Comparison of ENCODE assay signal across 20 mouse cellular contexts in the genomic region with DNA sequence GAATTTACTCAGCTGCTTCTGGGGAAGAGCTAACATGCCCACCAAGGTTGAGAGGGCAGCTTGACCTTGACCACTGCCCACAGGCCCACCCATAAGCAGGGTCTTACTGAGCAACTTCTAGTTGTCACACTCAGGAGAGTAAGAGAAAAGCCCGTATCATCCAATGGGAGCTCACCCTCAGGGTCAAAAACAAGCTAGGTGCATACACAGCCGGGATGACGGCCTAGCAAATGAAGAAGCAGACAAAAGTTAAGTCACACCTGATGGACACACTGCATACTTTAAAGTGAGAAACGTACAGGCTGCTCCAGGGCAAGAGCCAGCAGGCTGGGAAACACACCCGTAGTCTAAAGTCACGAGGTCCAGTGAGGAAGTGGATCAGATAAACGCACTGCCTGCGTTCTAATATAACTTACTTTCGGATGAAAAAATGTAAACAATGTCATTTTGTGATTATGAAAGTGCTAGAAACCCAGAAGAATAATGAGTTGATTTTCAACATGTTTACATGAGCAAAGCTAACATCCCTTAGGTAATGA. TPM values are rescaled to one million over a fixed set of nuclear protein-coding genes. Genes with fewer than 3 reads are reported as not detected.
DNase-seq lines count a peak whose midpoint lies in the region; ATAC-seq and TF ChIP-seq lines count a peak whose summit lies in the region.
"Had no signal": no experiment of that assay in that cellular context is flagged by ENCODE, and none has a peak within 500 bp of the region (broad histone marks: within the 10 kb centered on the region; RNA-seq: fewer than 3 reads in every experiment).

No protein-coding gene starts in this region.

- DNase-seq in embryonic facial prominence, embryonic 10.5 days (ENCODE audit: low spot score) = no peak
- DNase-seq in MEL (ENCODE audit: low read depth, low spot score) = no peak
- DNase-seq in lung, postnatal 36 days = peak; percentile 38
- no peak for DNase-seq in frontal cortex, postnatal 36 days (ENCODE audit: low spot score in 2 of 2)
- no peak for DNase-seq in thymus, adult 2 months
- DNase-seq: cerebellum, adult 11 months; cerebellum, postnatal 25 days; gastrocnemius, postnatal 10 days; kidney, adult 11 months; kidney, postnatal 14 days; thymus, postnatal 4 days had no signal

- no peak for TF ChIP-seq RAD21 in MEL (IDR thresholded peaks at IDR 0.05; ENCODE audit: low read depth, low read length)

- no peaks in the 10 kb centered on the region for H3K79me2 ChIP-seq in MEL (ENCODE audit: control insufficient read depth, insufficient read depth, low read length, poor library complexity)

- H3K27me3 ChIP-seq in embryonic facial prominence, embryonic 13.5 days = no peaks in the 10 kb centered on the region
- H3K27me3 ChIP-seq in embryonic facial prominence, embryonic 10.5 days (replicated peaks; ENCODE audit: low read depth, poor library complexity, severe bottlenecking) = no peaks in the 10 kb centered on the region
- no peaks in the 10 kb centered on the region for H3K27me3 ChIP-seq in kidney, embryonic 14.5 days (ENCODE audit: control insufficient read depth, insufficient read depth, low read length)
- no peaks in the 10 kb centered on the region for H3K27me3 ChIP-seq in kidney, embryonic 16.5 days (ENCODE audit: insufficient read depth, low read length)
- no peaks in the 10 kb centered on the region for H3K27me3 ChIP-seq in MEL (ENCODE audit: control insufficient read depth in 1 of 2, insufficient read depth in 2 of 2, low read length in 2 of 2)
- H3K27me3 ChIP-seq in thymus, adult 2 months (ENCODE audit: control insufficient read depth, insufficient read depth, low read length) = no peaks in the 10 kb centered on the region
- H3K27me3 ChIP-seq: heart, embryonic 12.5 days; hindbrain, embryonic 12.5 days; neural tube, embryonic 12.5 days had no signal

- no peak for TF ChIP-seq POLR2A in MEL (IDR thresholded peaks at IDR 0.05; ENCODE audit: control insufficient read depth in 1 of 2, insufficient read depth in 1 of 2, low read depth in 1 of 2, low read length in 2 of 2, poor library complexity in 1 of 2)
- no peak for TF ChIP-seq POLR2A in thymus, adult 2 months (IDR thresholded peaks at IDR 0.05; ENCODE audit: control insufficient read depth, extremely low read depth, insufficient read depth, low read length, poor library complexity)

- H3K4me3 ChIP-seq in embryonic facial prominence, embryonic 13.5 days = no peak overlapping the region
- H3K4me3 ChIP-seq in embryonic facial prominence, embryonic 10.5 days = no peak overlapping the region
- H3K4me3 ChIP-seq in kidney, embryonic 14.5 days (ENCODE audit: low read length) = no peak overlapping the region
- H3K4me3 ChIP-seq in kidney, embryonic 16.5 days (ENCODE audit: low read length) = no peak overlapping the region
- H3K4me3 ChIP-seq in MEL (ENCODE audit: control insufficient read depth in 1 of 2, insufficient read depth in 1 of 2, low read depth in 2 of 2, low read length in 2 of 2) = no peak overlapping the region
- no peak overlapping the region for H3K4me3 ChIP-seq in thymus, adult 2 months (ENCODE audit: control insufficient read depth, insufficient read depth, low read length)
- H3K4me3 ChIP-seq: heart, embryonic 12.5 days; hindbrain, embryonic 12.5 days; neural tube, embryonic 12.5 days had no signal

- no peak for ATAC-seq in embryonic facial prominence, embryonic 13.5 days (ENCODE audit: insufficient number of reproducible peaks, insufficient read depth, low FRiP score, low TSS enrichment, low read depth)
- no peak for ATAC-seq in kidney, embryonic 14.5 days (ENCODE audit: low FRiP score, low TSS enrichment)
- ATAC-seq in kidney, embryonic 16.5 days (ENCODE audit: low FRiP score, low TSS enrichment) = no peak
- ATAC-seq: CD4-positive, CD25-positive, alpha-beta regulatory T cell, adult 4 months had no signal

- H3K9ac ChIP-seq in embryonic facial prominence, embryonic 13.5 days = no peak overlapping the region
- no peak overlapping the region for H3K9ac ChIP-seq in kidney, embryonic 14.5 days (ENCODE audit: low read depth, low read length)
- no peak overlapping the region for H3K9ac ChIP-seq in kidney, embryonic 16.5 days (replicated peaks; ENCODE audit: low read length)
- no peak overlapping the region for H3K9ac ChIP-seq in MEL (ENCODE audit: control insufficient read depth, low read depth, low read length, poor library complexity, severe bottlenecking)
- H3K9ac ChIP-seq: heart, embryonic 12.5 days; hindbrain, embryonic 12.5 days; liver, embryonic 14.5 days; neural tube, embryonic 12.5 days had no signal

- no peak overlapping the region for H3K27ac ChIP-seq in embryonic facial prominence, embryonic 13.5 days
- H3K27ac ChIP-seq in embryonic facial prominence, embryonic 10.5 days (replicated peaks) = no peak overlapping the region
- no peak overlapping the region for H3K27ac ChIP-seq in kidney, embryonic 14.5 days (ENCODE audit: low read depth, low read length)
- no peak overlapping the region for H3K27ac ChIP-seq in kidney, embryonic 16.5 days (ENCODE audit: low read length)
- no peak overlapping the region for H3K27ac ChIP-seq in MEL (ENCODE audit: control insufficient read depth, low read depth, low read length)
- no peak overlapping the region; the same call in 1 of the 2 replicates for H3K27ac ChIP-seq in thymus, adult 2 months (ENCODE audit: control insufficient read depth, insufficient read depth, low read length)
- H3K27ac ChIP-seq: hindbrain, embryonic 12.5 days; liver, embryonic 14.5 days; neural tube, embryonic 12.5 days had no signal

- H3K9me3 ChIP-seq in embryonic facial prominence, embryonic 13.5 days = no peaks in the 10 kb centered on the region
- H3K9me3 ChIP-seq in embryonic facial prominence, embryonic 10.5 days = no peaks in the 10 kb centered on the region
- no peaks in the 10 kb centered on the region for H3K9me3 ChIP-seq in kidney, embryonic 14.5 days (ENCODE audit: control insufficient read depth, low read length)
- no peaks in the 10 kb centered on the region for H3K9me3 ChIP-seq in kidney, embryonic 16.5 days (ENCODE audit: low read length)
- no peaks in the 10 kb centered on the region for H3K9me3 ChIP-seq in MEL (replicated peaks; ENCODE audit: insufficient read depth, low read length)
- H3K9me3 ChIP-seq: heart, embryonic 12.5 days; hindbrain, embryonic 12.5 days; neural tube, embryonic 12.5 days had no signal

- 0 out of 2 replicates have a peak overlapping the region, but pooled peaks have one; percentile 1 for H3K4me2 ChIP-seq in embryonic facial prominence, embryonic 13.5 days
- peak overlapping the region; percentile 3; the same call in 1 of the 2 replicates for H3K4me2 ChIP-seq in kidney, embryonic 14.5 days (replicated peaks; ENCODE audit: low read depth, low read length)
- no peak overlapping the region for H3K4me2 ChIP-seq in kidney, embryonic 16.5 days (replicated peaks; ENCODE audit: low read depth, low read length)
- H3K4me2 ChIP-seq: heart, embryonic 12.5 days; hindbrain, embryonic 12.5 days; neural tube, embryonic 12.5 days had no signal

- peaks cover 67% of the 10 kb centered on the region for H3K4me1 ChIP-seq in embryonic facial prominence, embryonic 13.5 days
- peaks cover 58% of the 10 kb centered on the region for H3K4me1 ChIP-seq in embryonic facial prominence, embryonic 10.5 days
- H3K4me1 ChIP-seq in kidney, embryonic 14.5 days (ENCODE audit: control insufficient read depth, insufficient read depth, low read length) = peaks cover 35% of the 10 kb centered on the region
- H3K4me1 ChIP-seq in kidney, embryonic 16.5 days (ENCODE audit: insufficient read depth, low read length) = peaks cover 34% of the 10 kb centered on the region
- no peaks in the 10 kb centered on the region for H3K4me1 ChIP-seq in MEL (ENCODE audit: control insufficient read depth in 1 of 2, insufficient read depth in 2 of 2, low read length in 2 of 2)
- H3K4me1 ChIP-seq in thymus, adult 2 months (replicated peaks; ENCODE audit: control insufficient read depth, insufficient read depth, low read length) = no peaks in the 10 kb centered on the region

- no peaks in the 10 kb centered on the region for H3K36me3 ChIP-seq in embryonic facial prominence, embryonic 13.5 days
- peaks cover 4% of the 10 kb centered on the region; the same call in 1 of the 2 replicates for H3K36me3 ChIP-seq in embryonic facial prominence, embryonic 10.5 days (replicated peaks)
- peaks cover 3% of the 10 kb centered on the region; the same call in 1 of the 2 replicates for H3K36me3 ChIP-seq in kidney, embryonic 14.5 days (ENCODE audit: control insufficient read depth, insufficient read depth, low read length)
- H3K36me3 ChIP-seq in kidney, embryonic 16.5 days (ENCODE audit: insufficient read depth, low read length) = no peaks in the 10 kb centered on the region
- H3K36me3 ChIP-seq in MEL (ENCODE audit: control insufficient read depth in 1 of 2, insufficient read depth in 2 of 2, low read length in 2 of 2) = no peaks in the 10 kb centered on the region
- H3K36me3 ChIP-seq in thymus, adult 2 months (ENCODE audit: control insufficient read depth, insufficient read depth, low read length) = no peaks in the 10 kb centered on the region
- H3K36me3 ChIP-seq: G1E; heart, embryonic 12.5 days; hindbrain, embryonic 12.5 days; neural tube, embryonic 12.5 days had no signal

- TF ChIP-seq CTCF in MEL (IDR thresholded peaks at IDR 0.05 in 2 of 3, conservative IDR thresholded peaks at IDR 0.05 in 1 of 3; ENCODE audit: control insufficient read depth in 1 of 3, insufficient read depth in 1 of 3, low read depth in 2 of 3, low read length in 3 of 3, poor library complexity in 1 of 3, severe bottlenecking in 1 of 3) = no peak
- TF ChIP-seq CTCF in thymus, adult 2 months (IDR thresholded peaks at IDR 0.05; ENCODE audit: borderline replicate concordance, control insufficient read depth, extremely low read depth, insufficient read depth, low read length, poor library complexity) = no peak

- TF ChIP-seq EP300 in MEL (IDR thresholded peaks at IDR 0.05; ENCODE audit: low read depth in 1 of 2, low read length in 2 of 2) = no peak

- 55% methylated on average over 9 of the region's 9 CpGs for WGBS in embryonic facial prominence, embryonic 13.5 days
- WGBS in embryonic facial prominence, embryonic 10.5 days = 73% methylated on average over 9 of the region's 9 CpGs
- WGBS in kidney, embryonic 14.5 days = 60% methylated on average over 9 of the region's 9 CpGs
- WGBS in kidney, embryonic 16.5 days = 56% methylated on average over 9 of the region's 9 CpGs
- WGBS in thymus, adult 2 months = 85% methylated on average over 9 of the region's 9 CpGs

TF ChIP-seq in MEL, 35 proteins besides CTCF, POLR2A, EP300 and RAD21 (continues in another document):
- no peak for TF ChIP-seq MAFK (IDR thresholded peaks at IDR 0.05; ENCODE audit: borderline replicate concordance, low read depth, low read length)

RNA-seq across cellular contexts. Expression of gene Adgrl2, which starts 29.5 kb away (rescaled TPM):
- polyA plus RNA-seq in embryonic facial prominence, embryonic 13.5 days (2015; fragmentation: Nextera tagmentation; extraction: Ambion mirVana) = 123 and 128 TPM in 2 replicates
- polyA plus RNA-seq in embryonic facial prominence, embryonic 10.5 days (2016; fragmentation: Nextera tagmentation; extraction: Ambion mirVana) = 74.0 and 77.6 TPM in 2 replicates
- 85.3 and 105 TPM in 2 replicates for polyA plus RNA-seq in kidney, embryonic 14.5 days (2014; fragmentation: Nextera tagmentation; extraction: Ambion mirVana)
- 49.9 and 55.1 TPM in 2 replicates for polyA plus RNA-seq in kidney, embryonic 16.5 days (2015; fragmentation: Nextera tagmentation; extraction: Ambion mirVana)
- total RNA-seq in MEL (2012; rRNA removed) = not detected in 2 replicates
- polyA plus RNA-seq in MEL (2012; ENCODE audit: insufficient read depth in 1 of 2, insufficient read length in 2 of 2, low read depth in 1 of 2, low replicate concordance in 2 of 2, missing spikeins in 1 of 2) = not detected
- polyA plus RNA-seq in thymus, adult 2 months (2012; rRNA removed) = 7.6 and 9.7 TPM in 2 replicates
- polyA plus RNA-seq: CD4-positive, CD25-positive, alpha-beta regulatory T cell, adult 4 months; G1E had no signal
